Mouse (Mus musculus) hindlimb bud, embryonic 11.5 days (tissue): ENCODE measurements around the gene Daxx.

ENCODE experiments used
- DNase-seq: peaks from one replicate; pipeline ENCODE4 v3.0.0-alpha.2; 2012; ENCODE audit warnings: low read depth, low spot score; ENCODE audit errors: extremely low spot score

The Daxx gene

GRCm38 (mm10) chr17:33919351-33920281, 10.4 kb downstream of the Daxx start:
- DNase-seq = no peak

- no peak for DNase-seq
Measured at GRCm38 (mm10) chr17:33920282-33921097, 11.3 kb downstream of the Daxx start.

GRCm38 (mm10) chr17:33921361-33921760, 12.1 kb downstream of the Daxx start:
- no peak for DNase-seq

DNA sequence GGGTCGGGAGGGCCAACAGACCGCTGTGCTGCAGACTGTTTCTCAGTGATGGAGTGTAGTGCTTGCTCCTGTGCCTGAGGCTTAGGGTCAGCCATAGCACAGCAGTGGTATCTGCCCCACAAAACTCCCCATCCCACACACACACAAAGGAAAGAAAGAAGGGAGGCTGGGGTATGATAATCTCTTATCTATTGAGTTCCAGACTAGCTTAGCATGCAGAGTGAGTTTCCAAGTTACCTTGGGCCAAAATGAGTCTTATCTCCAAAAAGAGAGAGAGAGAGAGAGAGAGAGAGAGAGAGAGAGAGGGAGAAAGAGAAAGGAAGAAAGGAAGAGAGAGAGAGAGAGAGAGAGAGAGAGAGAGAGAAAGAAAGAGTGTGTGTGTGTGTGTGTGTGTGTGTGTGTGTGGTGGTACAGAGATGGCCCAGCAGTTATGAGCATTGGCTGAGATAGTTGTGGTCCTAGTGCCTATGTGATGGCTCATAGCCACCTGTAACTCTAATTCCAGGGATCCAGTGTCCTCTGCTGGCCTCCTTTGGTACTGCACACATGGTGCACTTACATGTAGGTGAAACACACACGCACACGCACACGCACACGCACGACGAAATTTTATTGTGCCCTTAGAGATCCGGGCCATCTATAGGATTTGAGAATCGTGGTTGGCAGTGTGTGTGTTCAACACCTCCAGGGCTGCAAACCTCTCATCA, 15.5 kb downstream of the Daxx start:
- no peak for DNase-seq

DNA sequence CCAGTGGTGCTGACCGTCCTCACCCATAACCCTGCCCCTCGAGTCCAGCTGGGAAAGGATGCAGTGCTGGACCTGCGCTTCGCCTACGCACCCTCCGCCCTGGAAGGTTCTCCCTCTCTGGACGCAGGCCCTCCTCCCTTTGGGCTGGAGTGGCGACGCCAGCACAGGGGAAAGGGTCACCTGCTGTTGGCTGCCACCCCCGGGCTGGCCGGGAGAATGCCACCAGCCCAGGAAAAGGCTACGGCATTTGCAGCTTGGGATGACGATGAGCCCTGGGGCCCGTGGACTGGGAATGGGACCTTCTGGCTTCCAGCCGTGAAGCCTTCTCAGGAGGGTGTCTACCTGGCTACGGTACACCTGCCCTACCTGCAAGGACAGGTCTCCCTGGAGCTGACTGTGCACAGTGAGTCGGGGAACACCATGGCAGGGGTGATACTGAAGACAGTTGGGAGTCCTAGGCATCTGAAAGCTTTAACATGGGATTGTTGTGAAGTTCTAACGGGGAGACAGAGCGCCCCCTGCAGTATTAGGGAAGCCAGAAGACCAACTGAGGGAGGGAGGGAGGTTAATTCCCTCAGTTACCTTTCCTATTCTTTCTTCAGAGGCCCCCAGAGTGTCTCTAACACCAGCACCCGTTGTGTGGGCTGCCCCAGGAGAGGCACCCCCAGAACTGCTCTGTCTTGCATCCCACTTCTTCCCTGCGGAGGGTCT, 16.3 kb downstream of the Daxx start:
- DNase-seq = no peak

- DNase-seq = no peak
Measured at GRCm38 (mm10) chr17:33926207-33926932, 17.2 kb downstream of the Daxx start.

- DNase-seq = no peak
Measured at GRCm38 (mm10) chr17:33928251-33928947, 19.2 kb downstream of the Daxx start.

DNA sequence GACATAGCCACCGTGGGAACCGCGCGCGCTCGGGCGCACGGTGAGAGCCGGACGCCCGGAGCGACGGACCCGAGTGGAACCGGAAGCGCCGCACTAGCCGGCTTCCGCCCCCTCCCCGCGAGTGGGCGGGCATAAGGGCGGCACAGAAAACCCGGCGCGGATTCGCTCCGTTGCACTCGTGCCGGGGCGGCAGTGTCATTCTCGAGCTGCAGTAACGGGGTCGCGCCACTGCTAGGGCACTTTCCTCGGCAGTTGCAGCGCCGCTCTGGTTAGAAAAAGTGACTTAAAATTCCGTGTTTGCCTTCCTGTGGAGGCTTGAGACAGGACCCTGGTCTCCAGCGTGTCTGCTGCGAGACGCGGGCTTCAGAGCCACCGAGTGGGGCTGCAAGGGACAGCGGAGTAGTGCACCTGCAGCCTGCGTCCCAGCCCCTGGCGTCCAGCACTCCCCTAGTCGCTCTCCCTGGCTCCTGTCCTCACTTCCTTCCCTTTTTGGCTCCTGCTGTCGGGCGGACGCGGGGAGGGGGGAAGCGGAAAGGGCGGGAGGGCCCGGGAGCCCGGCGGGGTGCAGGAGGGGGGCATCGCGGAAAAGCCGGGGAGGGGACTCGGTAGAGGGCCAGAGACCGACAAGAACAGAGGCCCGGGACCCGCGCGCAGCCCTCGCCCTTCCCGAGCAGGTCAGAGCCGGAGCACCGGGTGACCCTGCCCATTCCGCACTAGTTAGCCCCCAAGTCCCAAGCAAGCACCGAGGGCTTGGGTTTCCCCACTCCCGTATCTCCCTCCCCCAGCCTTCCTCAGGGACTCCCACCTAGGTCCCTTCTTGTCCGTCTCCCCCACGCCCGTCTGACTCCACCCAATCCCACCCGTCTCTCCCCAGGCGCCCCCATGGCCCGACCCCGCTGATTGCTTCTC, 20.4 kb downstream of the Daxx start, which contains the start of gene Rgl2:
Gene Rgl2 (plus strand): TSS at position 173 of the 909 bp plus-strand sequence.
- DNase-seq = peak; percentile 77

GRCm38 (mm10) chr17:33930280-33931158, 21.3 kb downstream of the Daxx start:
- no peak for DNase-seq

GRCm38 (mm10) chr17:33931159-33931866, 22.1 kb downstream of the Daxx start:
- DNase-seq = no peak

GRCm38 (mm10) chr17:33931947-33932346, 22.7 kb downstream of the Daxx start:
- no peak for DNase-seq

DNA sequence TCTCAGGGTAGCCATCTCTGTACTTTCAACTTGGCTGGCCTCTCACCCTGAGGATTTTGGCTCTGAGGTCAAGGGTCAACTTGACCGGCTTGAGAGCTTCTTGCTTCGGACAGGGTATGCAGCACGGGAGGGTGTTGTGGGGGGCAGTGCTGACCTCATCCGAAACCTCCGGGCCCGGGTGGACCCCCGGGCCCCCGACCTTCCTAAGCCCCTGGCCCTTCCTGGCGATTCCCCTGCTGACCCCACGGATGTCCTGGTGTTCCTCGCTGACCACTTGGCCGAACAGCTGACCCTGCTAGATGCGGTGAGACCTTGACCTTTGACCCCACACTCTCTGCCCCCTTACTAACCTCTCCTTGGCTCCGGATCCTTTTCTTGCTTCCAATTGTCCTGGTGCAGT, 23.2 kb downstream of the Daxx start:
- DNase-seq = no peak

DNA sequence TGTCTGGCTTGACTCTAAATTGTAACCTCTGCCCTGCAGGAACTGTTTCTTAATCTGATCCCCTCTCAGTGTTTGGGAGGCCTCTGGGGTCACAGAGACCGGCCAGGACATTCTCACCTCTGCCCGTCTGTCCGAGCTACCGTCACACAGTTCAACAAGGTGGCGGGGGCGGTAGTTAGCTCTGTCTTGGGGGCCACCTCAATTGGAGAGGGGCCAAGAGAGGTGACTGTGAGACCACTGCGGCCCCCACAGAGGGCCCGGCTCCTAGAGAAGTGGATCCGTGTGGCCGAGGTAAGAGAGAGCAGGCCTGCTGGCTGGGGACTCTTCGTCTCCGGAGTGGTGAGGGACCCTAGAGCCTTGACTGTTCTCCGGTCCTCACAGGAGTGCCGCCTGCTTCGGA, 23.8 kb downstream of the Daxx start:
- DNase-seq = no peak

DNA sequence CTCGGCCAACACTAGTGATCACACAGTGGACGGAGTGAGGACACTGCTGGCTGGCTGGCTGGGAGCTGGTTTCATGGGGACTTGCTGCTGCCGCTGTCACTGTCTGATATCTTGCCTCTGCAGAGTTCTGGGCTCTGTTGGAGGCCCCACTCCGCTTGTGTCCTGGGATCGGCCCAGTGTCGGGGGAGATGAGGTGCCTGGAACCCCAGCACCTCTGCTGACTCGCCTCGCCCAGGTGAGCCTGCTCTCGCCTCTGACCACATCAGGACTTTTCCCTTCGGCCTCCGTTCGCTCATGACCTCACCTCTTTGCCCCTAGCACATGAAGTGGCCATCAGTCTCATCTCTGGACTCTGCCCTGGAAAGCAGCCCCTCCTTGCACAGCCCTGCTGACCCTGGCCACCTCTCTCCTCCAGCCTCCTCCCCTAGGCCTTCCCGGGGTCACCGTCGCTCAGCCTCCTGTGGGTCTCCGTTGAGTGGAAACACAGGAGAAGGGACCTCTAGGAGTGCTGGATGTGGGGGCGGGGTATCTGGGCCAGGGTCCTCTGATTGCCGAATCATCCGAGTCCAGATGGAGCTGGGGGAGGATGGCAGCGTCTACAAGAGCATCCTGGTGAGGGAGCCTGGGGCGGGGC, 26.3 kb downstream of the Daxx start:
- no peak for DNase-seq

DNA sequence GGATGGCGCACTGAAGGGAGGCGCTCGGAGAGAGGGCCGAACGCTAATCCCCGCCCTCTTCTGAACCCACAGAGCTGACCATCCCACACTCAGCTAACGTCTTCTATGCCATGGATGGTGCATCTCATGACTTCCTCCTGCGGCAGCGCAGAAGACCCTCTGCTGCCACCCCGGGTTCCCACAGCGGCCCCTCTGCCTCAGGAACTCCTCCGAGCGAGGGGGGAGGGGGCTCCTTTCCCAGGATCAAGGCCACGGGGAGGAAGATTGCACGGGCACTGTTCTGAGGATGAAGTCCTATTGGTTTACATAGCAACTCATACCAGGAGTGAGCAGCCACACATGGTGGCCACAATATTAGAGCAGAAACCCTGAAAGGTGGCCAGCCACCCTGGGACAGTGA, 27.8 kb downstream of the Daxx start:
- DNase-seq = no peak

DNA sequence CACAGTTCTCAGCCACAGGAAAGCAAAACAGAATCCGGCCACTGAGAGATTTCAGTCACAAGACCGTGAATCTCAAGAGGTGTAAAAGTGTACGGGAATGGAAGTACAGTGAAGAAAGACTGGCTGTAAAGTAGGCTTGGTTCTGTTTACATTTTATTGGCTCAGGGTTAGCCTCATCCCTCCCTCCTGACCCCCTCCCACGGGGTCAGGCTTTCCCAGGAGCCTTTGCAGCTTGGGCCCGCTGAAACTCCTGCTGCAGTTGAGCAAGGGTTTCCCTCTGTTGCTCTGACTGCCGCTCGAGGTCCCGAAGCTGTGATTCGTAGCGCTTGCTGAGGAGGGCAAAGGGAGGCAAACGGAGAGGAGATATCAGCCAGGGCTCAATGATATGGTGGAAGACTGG, 29.6 kb downstream of the Daxx start:
- DNase-seq = no peak
